Mouse (Mus musculus) kidney, adult 2 months (tissue): ENCODE measurements around the gene Foxr1. TPM values are rescaled to one million over a fixed set of nuclear protein-coding genes. Genes with fewer than 3 reads are reported as not detected.
A peak's percentile ranks its signal among the peaks of the same experiment; 100 is the strongest.

Experiments
- DNase-seq: peaks from one replicate; pipeline ENCODE4 v3.0.0; 2021
- H3K27ac ChIP-seq: fragments of 200-500 bp; 2 replicates; pipeline ENCODE4 v1.5.1; 2012; ENCODE audit warnings: low read depth, low read length, control low read depth, inconsistent platforms; ENCODE audit not compliant: insufficient read depth
- H3K27me3 ChIP-seq: fragments of 200-500 bp; replicated peaks from 2 replicates; pipeline ENCODE4 v1.6.1; 2012; ENCODE audit warnings: mild to moderate bottlenecking, moderate library complexity, low read length, inconsistent platforms; ENCODE audit not compliant: control insufficient read depth, insufficient read depth
- H3K36me3 ChIP-seq: fragments of 200-500 bp; 2 replicates; pipeline ENCODE4 v1.6.1; 2012; ENCODE audit warnings: mild to moderate bottlenecking, moderate library complexity, low read length, inconsistent platforms; ENCODE audit not compliant: control insufficient read depth, insufficient read depth
- H3K4me1 ChIP-seq: fragments of 200-500 bp; 2 replicates; pipeline ENCODE4 v1.6.1; 2011; ENCODE audit warnings: low read length; ENCODE audit not compliant: control insufficient read depth, insufficient read depth
- H3K4me3 ChIP-seq: fragments of 200-500 bp; 2 replicates; pipeline ENCODE4 v1.5.1; 2011; ENCODE audit warnings: mild to moderate bottlenecking, low read depth, low read length, control low read depth; ENCODE audit not compliant: insufficient read depth
- CTCF ChIP-seq: fragments of 200-500 bp; conservative IDR thresholded peaks from 2 replicates; pipeline ENCODE4 v1.5.1; 2011; ENCODE audit warnings: low read depth, mild to moderate bottlenecking, control low read depth, low read length, moderate library complexity, mixed read lengths; ENCODE audit not compliant: insufficient read depth, insufficient read length
- POLR2A ChIP-seq: fragments of 200-500 bp; IDR thresholded peaks from one replicate; pipeline ENCODE4 v1.6.1; 2011; ENCODE audit warnings: low read depth, low read length, control low read depth
- WGBS: fragments of 180-500 bp; shearing (Covaris S2); methylation state at CpG from one replicate; pipeline ENCODE4 v1.1.7; 2018; 5-methylcytosine and 5-hydroxymethylcytosine counted together
- polyA plus RNA-seq: library from polyadenylated mRNA; depleted of rRNA; stranded (reverse); fragments of >200 nt; gene quantifications from 2 replicates; pipeline ENCODE4 v1.2.3, GENCODE M21; 2012

Foxr1 gene
- polyA plus RNA-seq, 1 experiment: not detected

GRCm38 (mm10) chr9:44477339-44478228, 36.6 kb upstream of the Foxr1 start:
- WGBS: 12% methylated on average over 24 of the region's 24 CpGs
- peak overlapping the region; percentile 73 for H3K27ac ChIP-seq

GRCm38 (mm10) chr9:44475936-44476335, 35.0 kb upstream of the Foxr1 start:
- WGBS: 98% methylated on average over 3 of the region's 3 CpGs
- Histone ChIP-seq H3K27me3 (no peaks in the 10 kb centered on the region), H3K36me3 (no peaks in the 10 kb centered on the region), H3K27ac (no peak overlapping the region), H3K4me3 (no peak overlapping the region), H3K4me1 (peaks cover 4% of the 10 kb centered on the region; the same call in 1 of the 2 replicates)
- DNase-seq: no peak
- TF ChIP-seq CTCF (peak; percentile 26; the same call in 1 of the 2 replicates), POLR2A (no peak)

More at GRCm38 (mm10) chr9:44477339-44478228, 36.6 kb upstream of the Foxr1 start:
- no peaks in the 10 kb centered on the region for H3K36me3 ChIP-seq
- H3K4me3 ChIP-seq: peak overlapping the region; percentile 70
- peaks cover 4% of the 10 kb centered on the region; the same call in 1 of the 2 replicates for H3K4me1 ChIP-seq
- DNase-seq: peak; percentile 91
- no peaks in the 10 kb centered on the region for H3K27me3 ChIP-seq
- TF ChIP-seq POLR2A (no peak), CTCF (peak; percentile 72)

- Histone ChIP-seq H3K36me3 (no peaks in the 10 kb centered on the region), H3K27me3 (no peaks in the 10 kb centered on the region), H3K4me3 (no peak overlapping the region), H3K4me1 (peaks cover 4% of the 10 kb centered on the region; the same call in 1 of the 2 replicates), H3K27ac (no peak overlapping the region)
- TF ChIP-seq POLR2A: no peak
- TF ChIP-seq CTCF: no peak
- WGBS: 47% methylated on average over 1 of the region's 1 CpGs
- no peak for DNase-seq
Observed at GRCm38 (mm10) chr9:44474327-44474726, 33.4 kb upstream of the Foxr1 start.

GRCm38 (mm10) chr9:44473184-44473583, 32.2 kb upstream of the Foxr1 start:
- H3K4me3 ChIP-seq: no peak overlapping the region
- no peaks in the 10 kb centered on the region for H3K36me3 ChIP-seq
- 69% methylated on average over 3 of the region's 3 CpGs for WGBS
- DNase-seq: no peak
- H3K27me3 ChIP-seq: no peaks in the 10 kb centered on the region
- no peak overlapping the region for H3K27ac ChIP-seq
- 0 out of 2 replicates have a peak, but pooled peaks have one; percentile 15 for TF ChIP-seq CTCF
- TF ChIP-seq POLR2A: no peak
- peaks cover 4% of the 10 kb centered on the region; the same call in 1 of the 2 replicates for H3K4me1 ChIP-seq

- DNase-seq: no peak
- H3K27me3 ChIP-seq: no peaks in the 10 kb centered on the region
- 58% methylated on average over 2 of the region's 2 CpGs for WGBS
- peaks cover 5% of the 10 kb centered on the region; the same call in 1 of the 2 replicates for H3K4me1 ChIP-seq
- H3K4me3 ChIP-seq: no peak overlapping the region
- TF ChIP-seq POLR2A (no peak), CTCF (no peak)
- H3K27ac ChIP-seq: no peak overlapping the region
- no peaks in the 10 kb centered on the region for H3K36me3 ChIP-seq
Observed at GRCm38 (mm10) chr9:44468800-44469199, 27.9 kb upstream of the Foxr1 start.

- H3K27me3 ChIP-seq: no peaks in the 10 kb centered on the region
- DNase-seq: peak; percentile 83
- H3K4me3 ChIP-seq: no peak overlapping the region
- TF ChIP-seq POLR2A (no peak), CTCF (no peak)
- H3K36me3 ChIP-seq: no peaks in the 10 kb centered on the region
- H3K4me1 ChIP-seq: peaks cover 5% of the 10 kb centered on the region; the same call in 1 of the 2 replicates
- H3K27ac ChIP-seq: no peak overlapping the region
- WGBS: 37% methylated on average over 7 of the region's 7 CpGs
Observed at GRCm38 (mm10) chr9:44468224-44468623, 27.3 kb upstream of the Foxr1 start.

GRCm38 (mm10) chr9:44461950-44462349, 21.0 kb upstream of the Foxr1 start:
- no peak for DNase-seq
- no peaks in the 10 kb centered on the region for H3K27me3 ChIP-seq
- no peaks in the 10 kb centered on the region for H3K36me3 ChIP-seq
- no peaks in the 10 kb centered on the region for H3K4me1 ChIP-seq
- TF ChIP-seq CTCF (no peak), POLR2A (no peak)
- no peak overlapping the region for H3K27ac ChIP-seq
- 84% methylated on average over 5 of the region's 5 CpGs for WGBS
- no peak overlapping the region for H3K4me3 ChIP-seq
